Mouse (Mus musculus): ENCODE data around the gene Brd2. TPM values are rescaled to one million over a fixed set of nuclear protein-coding genes. Genes with fewer than 3 reads are reported as not detected.

Brd2 gene
- polyA plus RNA-seq (2021; fragmentation: Nextera tagmentation): 39.6 and 50.6 TPM in 2 replicates
- long read RNA-seq, experiment 1, partial matches to known transcripts: 66 of 74 reads
- long read RNA-seq, experiment 1, other reads (novel, unspliced or antisense): 6 of 74 reads
- long read RNA-seq, experiment 2, full-length matches to known transcripts: 5 of 107 reads
- long read RNA-seq, experiment 2, partial matches to known transcripts: 87 of 107 reads
- long read RNA-seq, experiment 2, other reads (novel, unspliced or antisense): 15 of 107 reads

GRCm38 (mm10) chr17:34122188-34122984, at the start of gene Brd2:
Brd2 (minus strand) TSS chr17:34122634.

GRCm38 (mm10) chr17:34152923-34153322, 30.5 kb upstream of the Brd2 start, which contains the start of gene H2-DMb1:
H2-DMb1 (plus strand) TSS chr17:34153072.

GRCm38 (mm10) chr17:34143033-34143432, 20.6 kb upstream of the Brd2 start, which contains the start of gene H2-DMb2:
H2-DMb2 (plus strand) TSS chr17:34143307.

GRCm38 (mm10) chr17:34119249-34120179, 2.9 kb downstream of the Brd2 start, which contains the start of gene H2-DMa:
H2-DMa (plus strand) TSS chr17:34119541.

GRCm38 (mm10) chr17:34092197-34092875, 30.1 kb downstream of the Brd2 start, which contains the start of gene H2-Oa:
H2-Oa (plus strand) TSS chr17:34092340.

Other genes starting within 250 kb of the Brd2 start
- gene Gm7029, start 248.8 kb downstream of the Brd2 start, polyA plus RNA-seq (2021; fragmentation: Nextera tagmentation): not detected in 2 replicates
- gene Kifc1, start 232.0 kb downstream of the Brd2 start, polyA plus RNA-seq (2021; fragmentation: Nextera tagmentation): 0.51 TPM in 1 of 2 replicates, not detected in the other
- 0.60 and 0.75 TPM in 2 replicates for gene Platr17, start 217.5 kb downstream of the Brd2 start, polyA plus RNA-seq (2021; fragmentation: Nextera tagmentation)
- gene Daxx, start 213.2 kb downstream of the Brd2 start, polyA plus RNA-seq (2021; fragmentation: Nextera tagmentation): 18.8 and 19.0 TPM in 2 replicates
- 28.3 and 30.0 TPM in 2 replicates for gene Tapbp, start 206.7 kb downstream of the Brd2 start, polyA plus RNA-seq (2021; fragmentation: Nextera tagmentation)
- gene Zbtb22, start 206.7 kb downstream of the Brd2 start, polyA plus RNA-seq (2021; fragmentation: Nextera tagmentation): 4.5 and 4.6 TPM in 2 replicates
- gene Rgl2, start 193.1 kb downstream of the Brd2 start, polyA plus RNA-seq (2021; fragmentation: Nextera tagmentation): 4.3 and 4.4 TPM in 2 replicates
- gene Pfdn6, start 182.3 kb downstream of the Brd2 start, polyA plus RNA-seq (2021; fragmentation: Nextera tagmentation): 105 and 106 TPM in 2 replicates
- gene Wdr46, start 182.0 kb downstream of the Brd2 start, polyA plus RNA-seq (2021; fragmentation: Nextera tagmentation): 5.0 and 6.5 TPM in 2 replicates
- gene B3galt4, start 171.1 kb downstream of the Brd2 start, polyA plus RNA-seq (2021; fragmentation: Nextera tagmentation): 2.0 and 2.1 TPM in 2 replicates
- gene Vps52, start 166.8 kb downstream of the Brd2 start, polyA plus RNA-seq (2021; fragmentation: Nextera tagmentation): 48.0 and 48.1 TPM in 2 replicates
- 812 and 816 TPM in 2 replicates for gene Rps18, start 166.6 kb downstream of the Brd2 start, polyA plus RNA-seq (2021; fragmentation: Nextera tagmentation)
- 37.2 and 44.8 TPM in 2 replicates for gene H2-K1, start 122.3 kb downstream of the Brd2 start, polyA plus RNA-seq (2021; fragmentation: Nextera tagmentation)
- 3.7 TPM in 2 replicates for gene Ring1, start 98.0 kb downstream of the Brd2 start, polyA plus RNA-seq (2021; fragmentation: Nextera tagmentation)
- gene H2-Ke6, start 94.6 kb downstream of the Brd2 start, polyA plus RNA-seq (2021; fragmentation: Nextera tagmentation): 42.0 and 44.5 TPM in 2 replicates
- 68.1 and 70.9 TPM in 2 replicates for gene Slc39a7, start 91.0 kb downstream of the Brd2 start, polyA plus RNA-seq (2021; fragmentation: Nextera tagmentation)
- 10.4 and 11.9 TPM in 2 replicates for gene Rxrb, start 90.8 kb downstream of the Brd2 start, polyA plus RNA-seq (2021; fragmentation: Nextera tagmentation)
- 0.26 and 0.31 TPM in 2 replicates for gene Col11a2, start 83.2 kb downstream of the Brd2 start, polyA plus RNA-seq (2021; fragmentation: Nextera tagmentation)
- 1.9 TPM in 2 replicates for gene H2-Oa, start 30.3 kb downstream of the Brd2 start, polyA plus RNA-seq (2021; fragmentation: Nextera tagmentation)
- gene H2-DMa, start 3.1 kb downstream of the Brd2 start, polyA plus RNA-seq (2021; fragmentation: Nextera tagmentation): 41.6 and 44.5 TPM in 2 replicates
- 0.23 and 0.52 TPM in 2 replicates for gene H2-DMb2, start 20.7 kb upstream of the Brd2 start, polyA plus RNA-seq (2021; fragmentation: Nextera tagmentation)
- gene H2-DMb1, start 30.4 kb upstream of the Brd2 start, polyA plus RNA-seq (2021; fragmentation: Nextera tagmentation): 4.0 and 6.9 TPM in 2 replicates
- gene Tap1, start 64.9 kb upstream of the Brd2 start, polyA plus RNA-seq (2021; fragmentation: Nextera tagmentation): 3.6 and 4.8 TPM in 2 replicates
- 7.6 and 9.3 TPM in 2 replicates for gene Psmb9, start 65.1 kb upstream of the Brd2 start, polyA plus RNA-seq (2021; fragmentation: Nextera tagmentation)
- 25.2 and 28.6 TPM in 2 replicates for gene Psmb8, start 75.1 kb upstream of the Brd2 start, polyA plus RNA-seq (2021; fragmentation: Nextera tagmentation)
- 9.9 and 12.6 TPM in 2 replicates for gene Tap2, start 80.9 kb upstream of the Brd2 start, polyA plus RNA-seq (2021; fragmentation: Nextera tagmentation)
- 0.60 and 0.68 TPM in 2 replicates for gene H2-Ob, start 116.3 kb upstream of the Brd2 start, polyA plus RNA-seq (2021; fragmentation: Nextera tagmentation)
- 7.6 and 18.3 TPM in 2 replicates for gene H2-Ab1, start 135.1 kb upstream of the Brd2 start, polyA plus RNA-seq (2021; fragmentation: Nextera tagmentation)
- 2.5 and 7.7 TPM in 2 replicates for gene H2-Aa, start 165.2 kb upstream of the Brd2 start, polyA plus RNA-seq (2021; fragmentation: Nextera tagmentation)
- 4.2 and 7.9 TPM in 2 replicates for gene H2-Eb1, start 183.2 kb upstream of the Brd2 start, polyA plus RNA-seq (2021; fragmentation: Nextera tagmentation)
- gene H2-Eb2, start 203.0 kb upstream of the Brd2 start, polyA plus RNA-seq (2021; fragmentation: Nextera tagmentation): not detected in 2 replicates
- not detected in 2 replicates for gene Btnl2, start 232.2 kb upstream of the Brd2 start, polyA plus RNA-seq (2021; fragmentation: Nextera tagmentation)